Mouse (Mus musculus): Measurements from ENCODE around the gene Zan. TPM values are rescaled to one million over a fixed set of nuclear protein-coding genes. Genes with fewer than 3 reads are reported as not detected.

The Zan gene
- total RNA-seq, 1 experiment from 2014 or later = 0.35 TPM

GRCm38 (mm10) chr5:137455206-137455605 lies 21.7 kb downstream of the Zan start:
- ATAC-seq (replicated peaks in 1 of 2; ENCODE audit: insufficient read depth in 1 of 2, low FRiP score in 2 of 2, low TSS enrichment in 1 of 2, low read depth in 1 of 2, poor library complexity in 2 of 2, severe bottlenecking in 2 of 2) = no peak

GRCm38 (mm10) chr5:137445536-137445935 lies 31.3 kb downstream of the Zan start:
- ATAC-seq (replicated peaks in 1 of 2; ENCODE audit: insufficient read depth in 1 of 2, low FRiP score in 2 of 2, low TSS enrichment in 1 of 2, low read depth in 1 of 2, poor library complexity in 2 of 2, severe bottlenecking in 2 of 2) = no peak

- peak; percentile 59 to 62; a peak in 3 of 4 replicates for ATAC-seq (replicated peaks in 1 of 2; ENCODE audit: insufficient read depth in 1 of 2, low FRiP score in 2 of 2, low TSS enrichment in 1 of 2, low read depth in 1 of 2, poor library complexity in 2 of 2, severe bottlenecking in 2 of 2)
Measured at GRCm38 (mm10) chr5:137440216-137440855, 36.5 kb downstream of the Zan start.

- ATAC-seq (replicated peaks in 1 of 2; ENCODE audit: insufficient read depth in 1 of 2, low FRiP score in 2 of 2, low TSS enrichment in 1 of 2, low read depth in 1 of 2, poor library complexity in 2 of 2, severe bottlenecking in 2 of 2) = no peak
Measured at GRCm38 (mm10) chr5:137433889-137434288, 43.0 kb downstream of the Zan start.

- ATAC-seq (replicated peaks in 1 of 2; ENCODE audit: insufficient read depth in 1 of 2, low FRiP score in 2 of 2, low TSS enrichment in 1 of 2, low read depth in 1 of 2, poor library complexity in 2 of 2, severe bottlenecking in 2 of 2) = peak in 1 of 2 experiments; percentile 10; a peak in 2 of 4 replicates
Measured at GRCm38 (mm10) chr5:137430402-137430801, 46.5 kb downstream of the Zan start.

- peak; percentile 60 to 61 for ATAC-seq (replicated peaks in 1 of 2; ENCODE audit: insufficient read depth in 1 of 2, low FRiP score in 2 of 2, low TSS enrichment in 1 of 2, low read depth in 1 of 2, poor library complexity in 2 of 2, severe bottlenecking in 2 of 2)
Measured at GRCm38 (mm10) chr5:137425648-137426047, 51.2 kb downstream of the Zan start.

GRCm38 (mm10) chr5:137419841-137420240 lies 57.0 kb downstream of the Zan start:
- no peak for ATAC-seq (replicated peaks in 1 of 2; ENCODE audit: insufficient read depth in 1 of 2, low FRiP score in 2 of 2, low TSS enrichment in 1 of 2, low read depth in 1 of 2, poor library complexity in 2 of 2, severe bottlenecking in 2 of 2)

GRCm38 (mm10) chr5:137419105-137419504 lies 57.8 kb downstream of the Zan start:
- peak; percentile 78 to 86; a peak in 3 of 4 replicates for ATAC-seq (replicated peaks in 1 of 2; ENCODE audit: insufficient read depth in 1 of 2, low FRiP score in 2 of 2, low TSS enrichment in 1 of 2, low read depth in 1 of 2, poor library complexity in 2 of 2, severe bottlenecking in 2 of 2)

- no peak for ATAC-seq (replicated peaks in 1 of 2; ENCODE audit: insufficient read depth in 1 of 2, low FRiP score in 2 of 2, low TSS enrichment in 1 of 2, low read depth in 1 of 2, poor library complexity in 2 of 2, severe bottlenecking in 2 of 2)
Measured at GRCm38 (mm10) chr5:137414253-137414652, 62.6 kb downstream of the Zan start.

GRCm38 (mm10) chr5:137411235-137411634 lies 65.6 kb downstream of the Zan start:
- no peak for ATAC-seq (replicated peaks in 1 of 2; ENCODE audit: insufficient read depth in 1 of 2, low FRiP score in 2 of 2, low TSS enrichment in 1 of 2, low read depth in 1 of 2, poor library complexity in 2 of 2, severe bottlenecking in 2 of 2)

- no peak for ATAC-seq (replicated peaks in 1 of 2; ENCODE audit: insufficient read depth in 1 of 2, low FRiP score in 2 of 2, low TSS enrichment in 1 of 2, low read depth in 1 of 2, poor library complexity in 2 of 2, severe bottlenecking in 2 of 2)
Measured at GRCm38 (mm10) chr5:137410549-137410948, 66.3 kb downstream of the Zan start.

- no peak for ATAC-seq (replicated peaks in 1 of 2; ENCODE audit: insufficient read depth in 1 of 2, low FRiP score in 2 of 2, low TSS enrichment in 1 of 2, low read depth in 1 of 2, poor library complexity in 2 of 2, severe bottlenecking in 2 of 2)
Measured at GRCm38 (mm10) chr5:137410066-137410465, 66.8 kb downstream of the Zan start.

GRCm38 (mm10) chr5:137409451-137409850 lies 67.4 kb downstream of the Zan start:
- no peak for ATAC-seq (replicated peaks in 1 of 2; ENCODE audit: insufficient read depth in 1 of 2, low FRiP score in 2 of 2, low TSS enrichment in 1 of 2, low read depth in 1 of 2, poor library complexity in 2 of 2, severe bottlenecking in 2 of 2)

- ATAC-seq (replicated peaks in 1 of 2; ENCODE audit: insufficient read depth in 1 of 2, low FRiP score in 2 of 2, low TSS enrichment in 1 of 2, low read depth in 1 of 2, poor library complexity in 2 of 2, severe bottlenecking in 2 of 2) = no peak
Measured at GRCm38 (mm10) chr5:137404081-137404480, 72.8 kb downstream of the Zan start.

- no peak for ATAC-seq (replicated peaks in 1 of 2; ENCODE audit: insufficient read depth in 1 of 2, low FRiP score in 2 of 2, low TSS enrichment in 1 of 2, low read depth in 1 of 2, poor library complexity in 2 of 2, severe bottlenecking in 2 of 2)
Measured at GRCm38 (mm10) chr5:137394456-137394855, 82.4 kb downstream of the Zan start.

- ATAC-seq (replicated peaks in 1 of 2; ENCODE audit: insufficient read depth in 1 of 2, low FRiP score in 2 of 2, low TSS enrichment in 1 of 2, low read depth in 1 of 2, poor library complexity in 2 of 2, severe bottlenecking in 2 of 2) = no peak
Measured at GRCm38 (mm10) chr5:137391641-137392040, 85.2 kb downstream of the Zan start.

- ATAC-seq (replicated peaks in 1 of 2; ENCODE audit: insufficient read depth in 1 of 2, low FRiP score in 2 of 2, low TSS enrichment in 1 of 2, low read depth in 1 of 2, poor library complexity in 2 of 2, severe bottlenecking in 2 of 2) = no peak
Measured at GRCm38 (mm10) chr5:137386712-137387111, 90.2 kb downstream of the Zan start.

GRCm38 (mm10) chr5:137383441-137383840 lies 93.4 kb downstream of the Zan start:
- ATAC-seq (replicated peaks in 1 of 2; ENCODE audit: insufficient read depth in 1 of 2, low FRiP score in 2 of 2, low TSS enrichment in 1 of 2, low read depth in 1 of 2, poor library complexity in 2 of 2, severe bottlenecking in 2 of 2) = no peak

- peak in 1 of 2 experiments; percentile 73; a peak in 2 of 4 replicates for ATAC-seq (replicated peaks in 1 of 2; ENCODE audit: insufficient read depth in 1 of 2, low FRiP score in 2 of 2, low TSS enrichment in 1 of 2, low read depth in 1 of 2, poor library complexity in 2 of 2, severe bottlenecking in 2 of 2)
Measured at GRCm38 (mm10) chr5:137381152-137381551, 95.7 kb downstream of the Zan start.
